Mouse (Mus musculus) cerebellum, adult 2 months (tissue): ENCODE data around the gene Col11a1.

Experiments
- CTCF ChIP-seq: fragments of 200-500 bp; IDR thresholded peaks from 2 replicates; pipeline ENCODE4 v1.5.1; 2011; ENCODE audit warnings: low read depth, mild to moderate bottlenecking, control low read depth, low read length, moderate library complexity, borderline replicate concordance; ENCODE audit not compliant: insufficient read depth
- POLR2A ChIP-seq: fragments of 200-500 bp; IDR thresholded peaks from 2 replicates; pipeline ENCODE4 v1.6.1; 2011; ENCODE audit warnings: low read length, control low read depth, borderline replicate concordance; ENCODE audit not compliant: insufficient read depth

- TF ChIP-seq CTCF, result no peak
- no peak for TF ChIP-seq POLR2A
Measured at GRCm38 (mm10) chr3:114212255-114212654, 181.9 kb downstream of the Col11a1 start.
